Mouse (Mus musculus) spleen, adult 2 months (tissue): ENCODE results near the gene Yipf3. TPM values are rescaled to one million over a fixed set of nuclear protein-coding genes. Genes with fewer than 3 reads are reported as not detected.

Source experiments
- DNase-seq, 2 experiments: peaks; one replicate each; pipeline versions ENCODE4 v3.0.0 to v3.0.0-alpha.2; 2012 to 2021; ENCODE audit warnings: low spot score in 2 of 2, low read depth in 1 of 2
- H3K27ac ChIP-seq: fragments of 200-500 bp; 2 replicates; pipeline ENCODE4 v1.5.1; 2012; ENCODE audit warnings: low read length, inconsistent platforms; ENCODE audit not compliant: insufficient read depth
- H3K27me3 ChIP-seq: fragments of 200-500 bp; 2 replicates; pipeline ENCODE4 v1.6.1; 2012; ENCODE audit warnings: mild to moderate bottlenecking, moderate library complexity, low read length, inconsistent platforms; ENCODE audit not compliant: control insufficient read depth, insufficient read depth
- H3K36me3 ChIP-seq: fragments of 200-500 bp; 2 replicates; pipeline ENCODE4 v1.6.1; 2012; ENCODE audit warnings: mild to moderate bottlenecking, low read length, inconsistent platforms; ENCODE audit not compliant: control insufficient read depth, insufficient read depth
- H3K4me1 ChIP-seq: fragments of 200-500 bp; 2 replicates; pipeline ENCODE4 v1.6.1; 2011; ENCODE audit warnings: inconsistent platforms; ENCODE audit not compliant: control insufficient read depth, insufficient read depth, insufficient read length
- H3K4me3 ChIP-seq: fragments of 200-500 bp; 2 replicates; pipeline ENCODE4 v1.5.1; 2011; ENCODE audit warnings: mild to moderate bottlenecking, inconsistent platforms; ENCODE audit not compliant: insufficient read depth, insufficient read length; ENCODE audit errors: extremely low read depth
- CTCF ChIP-seq: fragments of 200-500 bp; IDR thresholded peaks from 2 replicates; pipeline ENCODE4 v1.5.1; 2011; ENCODE audit warnings: mild to moderate bottlenecking, inconsistent platforms; ENCODE audit not compliant: insufficient read depth, insufficient read length, insufficient replicate concordance; ENCODE audit errors: extremely low read depth
- POLR2A ChIP-seq: fragments of 200-500 bp; IDR thresholded peaks from 2 replicates; pipeline ENCODE4 v1.6.1; 2011; ENCODE audit warnings: low read depth, low read length, inconsistent platforms
- WGBS: fragments of 180-500 bp; shearing (Covaris S2); methylation state at CpG from one replicate; pipeline ENCODE4 v1.1.7; 2018; 5-methylcytosine and 5-hydroxymethylcytosine counted together
- polyA plus RNA-seq: library from polyadenylated mRNA; depleted of rRNA; stranded (reverse); fragments of >200 nt; gene quantifications from 2 replicates; pipeline ENCODE4 v1.2.3, GENCODE M21; 2012

Yipf3 gene
- polyA plus RNA-seq, 1 experiment, result 128 TPM

- 1% methylated on average over 44 of the region's 48 CpGs for WGBS
Measured at GRCm38 (mm10) chr17:46253452-46254084, 5.7 kb downstream of the Yipf3 start, which contains the start of gene Lrrc73. Lrrc73 (plus strand) TSS chr17:46253531.

GRCm38 (mm10) chr17:46254106-46254505 lies 6.2 kb downstream of the Yipf3 start:
- Histone ChIP-seq H3K36me3 (peaks cover 36% of the 10 kb centered on the region), H3K27ac (no peak overlapping the region)

More at GRCm38 (mm10) chr17:46253452-46254084, 5.7 kb downstream of the Yipf3 start, which contains the start of gene Lrrc73:
- peaks cover 33% of the 10 kb centered on the region for H3K36me3 ChIP-seq
- no peak within 1 kb of the TSS for H3K27ac ChIP-seq
- H3K27me3 ChIP-seq, result peaks cover 5% of the 10 kb centered on the region
- TF ChIP-seq POLR2A, result no peak
- no peak for TF ChIP-seq CTCF
- DNase-seq, result peak; percentile 53 to 89
- H3K4me1 ChIP-seq, result peaks cover 13% of the 10 kb centered on the region
- H3K4me3 ChIP-seq, result peak within 1 kb of the TSS; percentile 52

GRCm38 (mm10) chr17:46255147-46255546 lies 7.3 kb downstream of the Yipf3 start:
- no peak for TF ChIP-seq CTCF
- TF ChIP-seq POLR2A, result no peak
- peaks cover 7% of the 10 kb centered on the region for H3K4me1 ChIP-seq
- peaks cover 5% of the 10 kb centered on the region for H3K27me3 ChIP-seq
- no peak overlapping the region for H3K4me3 ChIP-seq
- no peak for DNase-seq
- H3K27ac ChIP-seq, result no peak overlapping the region
- H3K36me3 ChIP-seq, result peaks cover 37% of the 10 kb centered on the region
- 41% methylated on average over 6 of the region's 6 CpGs for WGBS

More at GRCm38 (mm10) chr17:46254106-46254505, 6.2 kb downstream of the Yipf3 start:
- DNase-seq, result peak in 1 of 2 experiments; percentile 29
- WGBS, result 2% methylated on average over 48 of the region's 54 CpGs
- Histone ChIP-seq H3K4me1 (peaks cover 8% of the 10 kb centered on the region), H3K4me3 (peak overlapping the region; percentile 52; the same call in 1 of the 2 replicates), H3K27me3 (peaks cover 5% of the 10 kb centered on the region)
- TF ChIP-seq POLR2A (no peak), CTCF (no peak)

GRCm38 (mm10) chr17:46258279-46259053 lies 10.6 kb downstream of the Yipf3 start:
- peaks cover 5% of the 10 kb centered on the region for H3K27me3 ChIP-seq
- TF ChIP-seq CTCF (no peak), POLR2A (no peak)
- peaks cover 5% of the 10 kb centered on the region for H3K4me1 ChIP-seq
- H3K36me3 ChIP-seq, result peaks cover 40% of the 10 kb centered on the region
- no peak overlapping the region for H3K27ac ChIP-seq
- DNase-seq, result no peak
- no peak overlapping the region for H3K4me3 ChIP-seq
- 91% methylated on average over 30 of the region's 30 CpGs for WGBS

- TF ChIP-seq CTCF, result no peak
- TF ChIP-seq POLR2A, result no peak
- Histone ChIP-seq H3K4me1 (no peaks in the 10 kb centered on the region), H3K27me3 (no peaks in the 10 kb centered on the region), H3K36me3 (peaks cover 44% of the 10 kb centered on the region), H3K27ac (no peak overlapping the region), H3K4me3 (no peak overlapping the region)
- WGBS, result 89% methylated on average over 15 of the region's 17 CpGs
- DNase-seq, result no peak
Measured at GRCm38 (mm10) chr17:46259675-46260074, 11.8 kb downstream of the Yipf3 start.

- Histone ChIP-seq H3K27ac (no peak overlapping the region), H3K27me3 (no peaks in the 10 kb centered on the region), H3K36me3 (peaks cover 44% of the 10 kb centered on the region), H3K4me3 (no peak overlapping the region), H3K4me1 (no peaks in the 10 kb centered on the region)
- 93% methylated on average over 5 of the region's 5 CpGs for WGBS
- no peak for TF ChIP-seq POLR2A
- TF ChIP-seq CTCF, result no peak
- no peak for DNase-seq
Measured at GRCm38 (mm10) chr17:46262201-46262694, 14.4 kb downstream of the Yipf3 start.
